Mouse (Mus musculus) midbrain, embryonic 10.5 days (tissue): ENCODE measurements around the gene Ablim2. TPM values are rescaled to one million over a fixed set of nuclear protein-coding genes. Genes with fewer than 3 reads are reported as not detected.

Experiments used
- DNase-seq: peaks from one replicate; pipeline ENCODE4 v3.0.0-alpha.2; 2017; ENCODE audit warnings: low spot score
- H3K27ac ChIP-seq: fragments of 300-500 bp; sonication (generic); replicated peaks from 2 replicates; pipeline ENCODE4 v1.5.1; 2016; ENCODE audit warnings: mild to moderate bottlenecking
- H3K27me3 ChIP-seq: fragments of 300-500 bp; sonication (generic); 2 replicates; pipeline ENCODE4 v1.6.1; 2016; ENCODE audit warnings: low read depth, mild to moderate bottlenecking; ENCODE audit not compliant: poor library complexity, severe bottlenecking
- H3K36me3 ChIP-seq: fragments of 300-500 bp; sonication (generic); 2 replicates; pipeline ENCODE4 v1.6.1; 2016; ENCODE audit warnings: mild to moderate bottlenecking, moderate library complexity
- H3K4me1 ChIP-seq: fragments of 300-500 bp; sonication (generic); 2 replicates; pipeline ENCODE4 v1.6.1; 2016
- H3K4me3 ChIP-seq: fragments of 300-500 bp; sonication (generic); 2 replicates; pipeline ENCODE4 v1.5.1; 2016; ENCODE audit warnings: mild to moderate bottlenecking, moderate library complexity
- H3K9me3 ChIP-seq: fragments of 300-500 bp; sonication (generic); replicated peaks from 2 replicates; pipeline ENCODE4 v1.6.1; 2016; ENCODE audit warnings: mild to moderate bottlenecking
- WGBS: fragments of 180-500 bp; shearing (Covaris S2); methylation state at CpG from one replicate; pipeline ENCODE4 v1.1.7; 2016; 5-methylcytosine and 5-hydroxymethylcytosine counted together
- polyA plus RNA-seq: library from polyadenylated mRNA; unstranded; fragments of >200 nt; fragmentation: Nextera tagmentation; extraction: Ambion mirVana; gene quantifications from 2 replicates; pipeline ENCODE4 v1.2.1, GENCODE M21; 2016

Gene Ablim2
- polyA plus RNA-seq, 1 experiment from 2014 or later: 0.84 TPM

GRCm38 (mm10) chr5:35833881-35834280 is 76.2 kb downstream of the Ablim2 start:
- no peaks in the 10 kb centered on the region for H3K36me3 ChIP-seq
- H3K9me3 ChIP-seq: no peaks in the 10 kb centered on the region
- no peaks in the 10 kb centered on the region for H3K27me3 ChIP-seq
- no peak overlapping the region for H3K4me3 ChIP-seq
- peaks cover 12% of the 10 kb centered on the region for H3K4me1 ChIP-seq
- H3K27ac ChIP-seq: no peak overlapping the region
- no peak for DNase-seq
- 87% methylated on average over 4 of the region's 4 CpGs for WGBS

GRCm38 (mm10) chr5:35836992-35837391 is 79.3 kb downstream of the Ablim2 start:
- H3K9me3 ChIP-seq: no peaks in the 10 kb centered on the region
- no peaks in the 10 kb centered on the region for H3K36me3 ChIP-seq
- H3K4me1 ChIP-seq: peaks cover 17% of the 10 kb centered on the region
- DNase-seq: no peak
- no peak overlapping the region for H3K27ac ChIP-seq
- no peaks in the 10 kb centered on the region for H3K27me3 ChIP-seq
- WGBS: 94% methylated on average over 15 of the region's 15 CpGs
- H3K4me3 ChIP-seq: no peak overlapping the region

GRCm38 (mm10) chr5:35839262-35839661 is 81.6 kb downstream of the Ablim2 start:
- no peak overlapping the region for H3K27ac ChIP-seq
- DNase-seq: no peak
- no peaks in the 10 kb centered on the region for H3K9me3 ChIP-seq
- H3K27me3 ChIP-seq: no peaks in the 10 kb centered on the region
- 41% methylated on average over 2 of the region's 2 CpGs for WGBS
- H3K36me3 ChIP-seq: no peaks in the 10 kb centered on the region
- no peak overlapping the region for H3K4me3 ChIP-seq
- H3K4me1 ChIP-seq: peaks cover 15% of the 10 kb centered on the region

GRCm38 (mm10) chr5:35851485-35851884 is 93.8 kb downstream of the Ablim2 start:
- Histone ChIP-seq H3K27ac (no peak overlapping the region), H3K4me3 (no peak overlapping the region)
- WGBS: 64% methylated on average over 5 of the region's 5 CpGs

GRCm38 (mm10) chr5:35853463-35853862 is 95.8 kb downstream of the Ablim2 start:
- no peak for DNase-seq
- WGBS: 92% methylated on average over 4 of the region's 4 CpGs

More at GRCm38 (mm10) chr5:35851485-35851884, 93.8 kb downstream of the Ablim2 start:
- H3K4me1 ChIP-seq: peaks cover 10% of the 10 kb centered on the region; the same call in 1 of the 2 replicates
- no peaks in the 10 kb centered on the region for H3K36me3 ChIP-seq
- no peak for DNase-seq
- H3K27me3 ChIP-seq: no peaks in the 10 kb centered on the region
- no peaks in the 10 kb centered on the region for H3K9me3 ChIP-seq

GRCm38 (mm10) chr5:35856245-35856644 is 98.6 kb downstream of the Ablim2 start:
- H3K27me3 ChIP-seq: no peaks in the 10 kb centered on the region
- H3K9me3 ChIP-seq: no peaks in the 10 kb centered on the region
- no peaks in the 10 kb centered on the region for H3K36me3 ChIP-seq
- no peak for DNase-seq
- H3K4me1 ChIP-seq: peaks cover 17% of the 10 kb centered on the region
- WGBS: 63% methylated on average over 3 of the region's 3 CpGs
- H3K27ac ChIP-seq: no peak overlapping the region
- H3K4me3 ChIP-seq: no peak overlapping the region

More at GRCm38 (mm10) chr5:35853463-35853862, 95.8 kb downstream of the Ablim2 start:
- Histone ChIP-seq H3K27ac (no peak overlapping the region), H3K27me3 (no peaks in the 10 kb centered on the region), H3K36me3 (no peaks in the 10 kb centered on the region), H3K9me3 (no peaks in the 10 kb centered on the region), H3K4me1 (peaks cover 19% of the 10 kb centered on the region), H3K4me3 (no peak overlapping the region)

- WGBS: 23% methylated on average over 6 of the region's 6 CpGs
- no peaks in the 10 kb centered on the region for H3K9me3 ChIP-seq
Observed at GRCm38 (mm10) chr5:35858069-35858468, 100.4 kb downstream of the Ablim2 start.

GRCm38 (mm10) chr5:35861456-35861855 is 103.8 kb downstream of the Ablim2 start:
- Histone ChIP-seq H3K27ac (no peak overlapping the region), H3K9me3 (no peaks in the 10 kb centered on the region), H3K4me1 (peaks cover 13% of the 10 kb centered on the region; the same call in 1 of the 2 replicates), H3K27me3 (no peaks in the 10 kb centered on the region), H3K36me3 (no peaks in the 10 kb centered on the region), H3K4me3 (no peak overlapping the region)
- 85% methylated on average over 2 of the region's 2 CpGs for WGBS
- no peak for DNase-seq

More at GRCm38 (mm10) chr5:35858069-35858468, 100.4 kb downstream of the Ablim2 start:
- no peak overlapping the region for H3K4me3 ChIP-seq
- H3K36me3 ChIP-seq: no peaks in the 10 kb centered on the region
- H3K27me3 ChIP-seq: no peaks in the 10 kb centered on the region
- H3K4me1 ChIP-seq: peaks cover 10% of the 10 kb centered on the region; the same call in 1 of the 2 replicates
- no peak overlapping the region for H3K27ac ChIP-seq
- peak; percentile 77 for DNase-seq

- no peaks in the 10 kb centered on the region for H3K36me3 ChIP-seq
- H3K27me3 ChIP-seq: no peaks in the 10 kb centered on the region
- H3K27ac ChIP-seq: no peak overlapping the region
- H3K9me3 ChIP-seq: no peaks in the 10 kb centered on the region
- no peak overlapping the region for H3K4me3 ChIP-seq
- no peak for DNase-seq
- H3K4me1 ChIP-seq: peaks cover 12% of the 10 kb centered on the region
- 85% methylated on average over 4 of the region's 4 CpGs for WGBS
Observed at GRCm38 (mm10) chr5:35869973-35870372, 112.3 kb downstream of the Ablim2 start.

- Histone ChIP-seq H3K4me1 (peaks cover 12% of the 10 kb centered on the region), H3K36me3 (no peaks in the 10 kb centered on the region)
- 61% methylated on average over 8 of the region's 8 CpGs for WGBS
Observed at GRCm38 (mm10) chr5:35870408-35871012, 112.8 kb downstream of the Ablim2 start.

GRCm38 (mm10) chr5:35873382-35873781 is 115.7 kb downstream of the Ablim2 start:
- H3K27me3 ChIP-seq: no peaks in the 10 kb centered on the region
- peaks cover 9% of the 10 kb centered on the region for H3K4me1 ChIP-seq
- no peaks in the 10 kb centered on the region for H3K36me3 ChIP-seq
- no peak overlapping the region for H3K4me3 ChIP-seq
- no peak for DNase-seq
- H3K27ac ChIP-seq: no peak overlapping the region
- no peaks in the 10 kb centered on the region for H3K9me3 ChIP-seq
- WGBS: 62% methylated on average over 4 of the region's 4 CpGs

More at GRCm38 (mm10) chr5:35870408-35871012, 112.8 kb downstream of the Ablim2 start:
- DNase-seq: peak; percentile 76
- no peak overlapping the region for H3K4me3 ChIP-seq
- H3K9me3 ChIP-seq: no peaks in the 10 kb centered on the region
- no peak overlapping the region for H3K27ac ChIP-seq
- H3K27me3 ChIP-seq: no peaks in the 10 kb centered on the region

- no peak overlapping the region for H3K4me3 ChIP-seq
- WGBS: 90% methylated on average over 5 of the region's 5 CpGs
- H3K36me3 ChIP-seq: no peaks in the 10 kb centered on the region
- DNase-seq: no peak
- H3K27me3 ChIP-seq: no peaks in the 10 kb centered on the region
- H3K4me1 ChIP-seq: peaks cover 11% of the 10 kb centered on the region
- H3K27ac ChIP-seq: no peak overlapping the region
- no peaks in the 10 kb centered on the region for H3K9me3 ChIP-seq
Observed at GRCm38 (mm10) chr5:35876236-35876635, 118.6 kb downstream of the Ablim2 start.

- 92% methylated on average over 8 of the region's 8 CpGs for WGBS
- Histone ChIP-seq H3K4me1 (peaks cover 10% of the 10 kb centered on the region), H3K27ac (no peak overlapping the region), H3K9me3 (no peaks in the 10 kb centered on the region), H3K27me3 (no peaks in the 10 kb centered on the region), H3K36me3 (no peaks in the 10 kb centered on the region), H3K4me3 (no peak overlapping the region)
- DNase-seq: no peak
Observed at GRCm38 (mm10) chr5:35879199-35879598, 121.5 kb downstream of the Ablim2 start.
